Mouse (Mus musculus) small intestine, adult 2 months (tissue): ENCODE measurements around the gene Xxylt1.

ENCODE experiments used
- CTCF ChIP-seq: fragments of 200-500 bp; IDR thresholded peaks from 2 replicates; pipeline ENCODE4 v1.5.1; 2012; ENCODE audit warnings: low read depth, mild to moderate bottlenecking, control low read depth, inconsistent platforms, low read length, moderate library complexity, mixed read lengths; ENCODE audit not compliant: insufficient replicate concordance, insufficient read length; ENCODE audit errors: extremely low read depth
- POLR2A ChIP-seq: fragments of 200-500 bp; IDR thresholded peaks from 2 replicates; pipeline ENCODE4 v1.6.1; 2012; ENCODE audit warnings: low read depth, mild to moderate bottlenecking, control low read depth, inconsistent platforms, low read length, moderate library complexity

DNA sequence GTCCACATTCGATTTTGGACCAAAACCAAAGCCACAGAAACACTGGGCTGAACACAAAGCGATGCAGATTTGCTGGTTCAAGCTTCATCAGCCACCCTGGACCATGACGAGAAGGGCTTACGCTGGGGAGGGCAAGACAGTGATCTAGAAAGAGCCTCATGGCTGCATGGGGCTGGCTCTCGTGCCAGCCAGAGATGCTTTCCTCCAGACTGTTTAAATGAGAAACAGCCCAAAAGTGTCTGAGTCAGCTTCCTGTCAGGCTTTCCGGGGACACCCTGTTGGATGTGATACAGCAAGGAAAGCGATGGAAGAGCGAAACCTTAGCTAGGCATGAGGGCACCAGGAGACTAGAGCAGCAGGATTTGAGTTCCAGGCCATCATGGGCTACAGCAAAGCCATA, 4.8 kb downstream of the Xxylt1 start:
- TF ChIP-seq POLR2A (no peak), CTCF (no peak)
